Mouse (Mus musculus) testis, postnatal 10 days (tissue): ENCODE measurements around the gene Rhof.

Experiments
- DNase-seq: peaks from one replicate; pipeline ENCODE4 v3.0.0; 2021; ENCODE audit warnings: low spot score

Rhof gene

GRCm38 (mm10) chr5:123134875-123135382, 2.4 kb upstream of the Rhof start:
- DNase-seq: no peak

GRCm38 (mm10) chr5:123134186-123134874, 1.8 kb upstream of the Rhof start:
- DNase-seq: peak; percentile 79

GRCm38 (mm10) chr5:123133784-123134143, 1.3 kb upstream of the Rhof start:
- DNase-seq: no peak

DNA sequence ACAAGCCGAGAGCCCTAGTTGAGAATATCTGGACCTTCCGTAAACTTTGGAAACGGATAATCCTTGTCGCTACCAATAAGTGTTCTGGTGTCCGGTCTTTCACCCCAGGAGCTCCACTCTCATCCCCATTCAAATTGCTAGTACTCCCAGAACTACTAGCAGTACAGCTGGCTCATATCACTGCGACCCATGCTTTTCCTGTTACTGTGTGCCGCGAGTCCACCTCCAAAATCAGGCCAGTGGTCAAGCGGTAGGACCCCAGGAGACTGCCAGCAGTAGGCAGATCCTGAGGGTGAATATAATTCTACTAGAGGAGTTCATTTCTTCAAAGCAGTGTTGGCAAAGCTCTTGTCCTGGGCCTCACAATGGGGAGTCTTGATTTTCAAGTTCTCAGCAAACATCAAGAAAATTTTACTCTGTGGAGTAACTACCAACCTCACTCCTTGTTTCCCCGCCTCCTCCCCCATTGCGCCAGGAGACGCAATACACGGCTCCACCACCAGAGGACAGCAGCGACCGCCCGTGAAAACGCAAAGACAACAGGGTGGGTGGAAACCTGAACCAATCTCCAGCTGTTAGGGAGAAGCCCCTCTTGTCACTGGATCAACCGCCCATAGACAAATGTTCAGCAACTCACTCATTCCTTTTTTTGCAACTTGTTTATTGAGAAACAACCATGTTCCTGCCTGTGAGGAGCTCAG, 741 bp upstream of the Rhof start:
- DNase-seq: peak; percentile 93

DNA sequence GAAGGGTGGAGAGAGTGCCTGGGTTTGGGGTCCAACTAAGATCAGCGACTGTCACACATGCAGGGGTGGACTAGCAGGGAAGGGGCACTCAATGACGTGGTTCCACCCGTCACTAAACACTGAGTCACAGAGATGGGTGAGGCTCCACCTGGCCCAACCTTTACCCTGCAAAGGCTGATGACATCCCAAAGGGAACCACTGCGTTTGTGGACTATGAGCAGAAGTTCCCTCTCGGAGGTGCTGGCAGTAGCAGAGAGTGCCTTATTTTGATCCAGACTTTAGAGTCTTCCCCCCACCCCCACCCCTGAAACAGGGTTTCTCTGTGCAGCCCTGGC, 1.7 kb downstream of the Rhof start:
- DNase-seq: no peak

DNA sequence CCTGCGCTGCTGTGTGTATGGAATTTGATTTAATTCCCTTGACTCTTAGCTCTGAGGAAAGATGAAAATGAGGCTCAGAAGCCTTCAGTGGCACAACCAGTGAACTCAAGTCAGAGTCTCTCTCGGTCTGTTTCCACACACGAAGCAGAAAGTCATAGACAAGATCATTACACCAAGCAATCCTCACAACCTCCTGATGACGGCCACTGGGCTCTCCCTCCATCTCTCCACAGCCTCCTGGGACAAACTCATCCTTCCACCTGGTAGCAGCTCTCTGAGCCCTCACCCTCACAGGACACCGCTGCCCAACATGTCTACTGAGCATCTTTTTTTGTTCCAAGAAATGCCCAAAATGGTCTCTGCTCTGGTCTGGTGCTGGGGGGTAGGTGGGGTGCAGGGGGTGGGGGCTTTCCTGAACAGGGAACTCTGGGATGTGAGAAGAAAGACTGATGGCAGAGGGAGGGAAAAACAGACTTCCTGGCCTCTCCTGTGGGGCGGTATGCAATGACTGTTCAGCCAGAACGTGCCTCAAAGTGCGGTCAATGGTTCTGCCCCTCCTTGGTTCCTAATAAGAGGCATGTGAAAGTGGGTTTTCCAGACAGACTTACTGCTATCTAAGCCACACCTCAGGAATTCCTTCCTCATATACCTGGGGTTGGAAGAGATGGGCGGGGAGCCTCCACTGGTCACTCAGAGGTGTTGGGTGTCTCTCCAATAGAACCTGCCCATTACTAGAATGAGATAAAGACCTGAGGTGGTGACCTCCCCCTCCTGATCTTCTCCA, 2.3 kb downstream of the Rhof start:
- no peak for DNase-seq

GRCm38 (mm10) chr5:123129170-123129757, 3.2 kb downstream of the Rhof start:
- DNase-seq: no peak

DNA sequence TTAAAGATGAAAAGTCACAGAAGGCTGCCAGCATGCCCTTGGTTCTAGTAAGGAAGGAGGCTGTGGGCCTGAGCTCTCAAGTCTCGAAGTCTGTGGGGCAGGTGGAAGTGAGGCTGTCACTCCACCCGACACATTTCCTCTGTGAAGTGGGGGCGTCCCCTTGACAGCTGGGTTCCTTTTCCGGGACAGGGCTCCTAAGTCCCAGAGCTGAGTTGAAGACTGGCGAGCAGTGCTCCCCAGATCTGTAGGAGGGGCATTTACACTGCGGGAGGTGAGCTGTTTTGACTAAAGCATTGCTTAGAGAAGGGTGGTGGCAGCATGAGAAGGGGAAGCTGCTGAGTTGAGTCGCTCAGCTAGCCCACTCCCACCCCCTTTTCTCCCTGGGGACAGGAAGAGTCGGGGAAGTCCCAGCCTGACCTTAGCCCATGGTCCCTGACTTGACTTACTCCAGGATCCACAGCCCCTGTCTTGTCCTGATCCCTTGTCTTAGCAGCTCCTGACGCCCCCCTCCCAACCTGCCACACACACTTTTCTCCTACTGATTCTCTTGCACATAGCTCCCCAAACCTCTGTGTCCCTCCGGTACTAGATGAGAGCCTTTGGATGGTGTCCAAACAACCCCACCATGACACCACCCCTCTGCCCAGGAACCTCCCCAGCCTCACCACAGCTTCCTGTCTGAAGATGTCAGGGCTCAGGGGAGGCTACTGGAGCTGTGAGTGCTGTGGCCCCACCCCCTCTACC, 3.9 kb downstream of the Rhof start:
- no peak for DNase-seq

DNA sequence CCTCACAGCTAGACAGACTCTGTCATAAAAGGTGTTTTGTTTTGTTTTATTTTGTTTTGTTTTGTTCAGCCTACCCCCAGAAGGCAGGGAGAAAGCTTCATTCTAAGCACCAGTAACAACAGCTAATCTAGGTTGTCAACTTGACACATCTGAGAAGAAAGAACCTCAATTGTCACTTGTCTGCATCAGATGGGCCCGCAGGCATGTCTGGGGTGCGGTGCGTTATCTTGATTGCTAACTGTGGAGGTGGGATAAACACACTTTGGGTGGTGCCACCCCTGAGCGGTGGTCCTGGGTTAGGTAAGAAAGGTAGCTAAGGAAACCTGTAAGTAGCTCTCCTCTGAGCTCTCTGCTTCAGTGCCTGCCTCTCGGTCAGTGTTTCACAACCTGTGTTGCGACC, 5.5 kb downstream of the Rhof start:
- DNase-seq: no peak

DNA sequence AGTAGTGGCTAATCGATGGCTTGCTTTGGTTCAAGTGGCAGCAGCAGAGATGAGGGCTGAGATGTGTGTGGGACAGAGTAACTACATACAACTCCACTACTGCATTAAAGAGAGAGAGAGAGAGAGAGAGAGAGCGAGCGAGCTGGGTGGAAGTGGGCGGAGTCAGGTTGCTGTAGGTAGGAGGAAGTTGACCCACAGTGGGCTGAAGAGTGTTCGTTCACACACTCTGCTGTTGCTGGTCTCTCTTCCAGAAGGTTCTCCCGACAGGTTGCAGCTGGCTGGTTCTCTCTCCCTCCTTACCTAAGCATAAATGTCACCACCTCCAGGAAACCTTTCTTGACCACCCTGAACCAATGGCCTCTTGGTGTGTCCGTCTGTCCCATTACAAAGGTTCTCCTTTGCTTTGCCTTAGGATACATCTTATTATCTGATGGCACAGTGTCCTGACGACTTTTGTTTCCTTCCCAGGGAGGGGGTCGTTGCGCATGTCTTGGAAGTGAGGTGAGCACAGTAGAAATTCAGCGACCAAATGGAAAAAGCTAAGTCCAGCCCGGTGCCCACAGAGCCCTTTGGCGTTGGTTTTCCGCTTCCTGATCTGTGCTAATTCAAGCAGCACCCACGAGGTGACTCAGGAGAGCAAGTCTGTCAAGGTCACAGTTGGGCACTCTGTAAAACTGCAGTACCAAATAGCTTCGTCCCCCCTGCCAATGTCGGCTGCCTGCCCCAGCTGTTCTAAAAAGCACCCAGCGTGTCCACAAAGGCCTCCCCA, 6.7 kb downstream of the Rhof start:
- no peak for DNase-seq

- DNase-seq: no peak
Measured at GRCm38 (mm10) chr5:123125105-123125504, 7.4 kb downstream of the Rhof start.

DNA sequence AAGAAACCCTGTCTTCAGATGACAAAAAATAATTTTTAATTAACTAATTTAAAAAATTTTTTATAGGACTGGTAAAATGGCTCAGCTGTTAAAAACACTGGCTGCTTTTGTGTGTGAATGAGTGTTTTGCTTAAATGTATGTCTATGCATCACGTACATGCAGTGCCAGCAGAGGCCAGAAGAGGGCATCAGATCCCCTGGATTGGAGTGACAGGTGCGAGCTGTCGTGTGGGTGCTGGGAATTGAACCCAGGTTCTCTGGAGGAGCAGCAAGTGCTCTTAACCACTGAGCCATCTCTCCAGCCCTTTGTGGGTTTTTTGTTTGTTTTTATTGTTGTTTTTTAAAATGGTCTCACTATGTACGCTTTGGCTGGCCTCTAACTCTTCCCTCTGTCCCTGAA, 10.3 kb downstream of the Rhof start:
- DNase-seq: no peak

DNA sequence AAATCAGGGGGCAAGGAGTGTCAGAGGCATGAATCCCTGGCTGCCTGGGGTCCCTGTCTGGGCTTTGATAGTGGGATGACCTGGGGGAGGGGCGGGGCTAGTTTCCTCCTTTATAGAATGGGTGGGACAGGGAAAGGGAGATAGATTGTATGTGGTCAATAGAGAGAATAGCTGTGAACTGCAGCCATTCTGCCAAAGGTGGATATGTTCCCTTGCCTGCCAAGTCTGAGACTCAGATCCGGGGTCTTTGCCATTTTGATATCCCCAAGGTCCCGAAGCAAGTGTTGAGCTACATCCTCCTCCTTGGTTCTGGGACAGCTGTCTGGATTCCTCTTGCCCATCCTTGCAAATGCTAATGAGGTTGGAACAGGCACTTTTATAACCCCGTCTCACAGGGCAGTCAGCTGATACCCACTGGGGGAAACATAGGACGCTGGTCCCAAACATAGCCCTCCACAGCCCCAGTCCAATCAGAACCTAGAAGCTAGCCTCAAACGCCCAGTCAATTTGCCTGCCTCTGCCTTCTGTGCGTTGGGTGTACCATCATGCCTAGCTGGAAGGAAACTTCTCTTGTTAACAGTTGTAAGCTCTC, 11.8 kb downstream of the Rhof start:
- DNase-seq: no peak

DNA sequence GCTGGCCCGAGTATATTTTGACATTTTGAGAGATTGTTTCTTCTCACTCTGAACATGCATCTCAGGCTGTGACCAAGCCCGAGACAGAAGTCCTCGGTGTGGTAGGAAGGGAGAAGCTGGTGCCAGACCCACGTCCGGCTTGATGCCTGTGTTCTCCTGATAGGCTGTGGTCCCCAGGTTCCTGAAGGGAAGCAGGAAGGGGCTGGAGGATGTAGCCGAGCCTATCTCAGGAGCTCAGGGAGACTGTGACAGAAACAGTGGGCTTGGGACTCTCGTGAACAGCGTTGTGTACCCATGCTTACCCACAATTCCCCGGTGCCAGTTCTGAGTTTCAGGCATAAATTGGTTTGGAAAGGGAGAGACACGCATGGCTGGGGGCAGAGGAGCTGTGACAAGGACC, 13.7 kb downstream of the Rhof start:
- DNase-seq: no peak

DNA sequence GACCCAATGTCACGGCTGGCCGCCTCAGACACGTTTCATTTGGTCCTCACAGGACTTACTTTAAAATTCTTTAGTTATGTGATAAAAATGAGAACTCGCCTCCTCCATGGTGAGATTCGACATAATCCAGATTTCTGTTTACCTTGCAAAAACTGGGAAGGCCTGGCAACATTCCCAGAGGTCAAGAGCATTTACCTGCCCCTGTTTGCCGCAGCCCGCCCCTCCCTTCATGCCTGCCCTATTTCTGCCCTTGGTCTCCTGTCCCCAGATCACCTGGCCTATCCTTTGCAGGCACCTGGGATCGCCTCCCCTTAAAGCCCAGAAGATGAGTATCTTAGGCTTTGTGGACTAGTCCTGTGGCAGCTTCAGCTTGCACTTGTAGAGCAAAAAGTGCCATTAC, 14.7 kb downstream of the Rhof start:
- DNase-seq: no peak

GRCm38 (mm10) chr5:123117257-123117656, 15.2 kb downstream of the Rhof start:
- DNase-seq: peak; percentile 92

DNA sequence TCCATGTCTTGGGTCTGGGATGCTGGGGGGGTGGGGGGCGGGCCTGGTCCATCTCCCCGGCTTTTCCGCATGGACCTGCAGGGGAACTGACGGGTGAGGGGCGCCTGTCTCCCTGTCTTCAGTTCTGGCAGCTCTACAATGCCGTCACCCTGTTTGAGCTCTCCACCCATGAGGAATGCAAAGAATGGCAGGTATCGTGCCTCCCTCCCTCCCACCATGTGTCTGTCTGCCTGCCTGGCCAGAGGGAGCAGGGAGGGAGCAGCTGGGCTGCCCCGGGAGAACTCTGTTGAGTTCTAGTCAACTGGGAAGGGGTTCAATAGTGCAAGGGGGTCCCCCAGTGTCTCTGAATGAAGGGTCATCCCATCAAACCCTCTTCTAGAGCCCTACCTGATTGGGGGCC, 16.4 kb downstream of the Rhof start:
- DNase-seq: no peak

GRCm38 (mm10) chr5:123114924-123115323, 17.6 kb downstream of the Rhof start:
- peak; percentile 75 for DNase-seq

DNA sequence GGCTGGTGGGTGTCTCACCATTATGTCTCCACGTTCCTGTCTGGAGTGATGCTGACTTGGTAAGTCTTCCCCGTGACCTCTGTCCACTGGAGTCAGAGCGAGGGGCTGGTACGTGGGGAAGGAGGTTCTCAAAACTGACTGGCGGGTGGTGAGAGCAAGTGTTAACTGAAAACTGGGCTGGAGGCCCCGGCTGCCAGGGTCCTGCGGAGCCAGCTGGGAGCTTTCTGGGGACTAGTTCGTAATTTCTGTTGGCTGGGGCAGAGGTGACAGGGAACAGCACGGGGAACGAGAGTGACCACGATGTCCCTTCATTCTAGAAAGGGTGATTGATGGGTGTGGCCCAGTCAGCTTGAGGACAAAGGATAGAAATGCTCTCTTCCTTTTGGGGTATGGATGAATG, 18.4 kb downstream of the Rhof start:
- no peak for DNase-seq

DNA sequence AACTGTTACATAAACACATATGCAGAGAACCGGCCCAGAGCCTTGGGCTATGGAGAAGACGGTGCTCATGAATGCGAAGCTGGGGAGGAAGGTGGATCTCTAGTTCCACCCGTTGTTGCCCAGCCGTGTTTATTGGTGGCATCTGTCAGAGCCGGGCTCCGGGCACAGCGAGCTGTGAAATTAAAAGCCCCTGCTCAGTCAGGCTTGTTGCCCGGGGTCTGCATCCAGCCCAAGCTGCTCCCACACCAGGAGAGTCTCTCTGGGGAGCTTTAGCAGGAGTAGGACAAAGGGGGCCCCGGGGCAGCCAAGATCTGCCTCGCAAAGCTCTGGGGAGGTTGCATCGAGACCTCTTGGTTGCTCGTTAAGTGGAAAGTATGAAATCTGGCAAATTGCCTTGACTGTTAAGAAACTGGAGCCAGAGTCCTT, 22.2 kb downstream of the Rhof start:
- DNase-seq: no peak
